Mouse (Mus musculus): ENCODE measurements around the gene Zbtb4. TPM values are rescaled to one million over a fixed set of nuclear protein-coding genes. Genes with fewer than 3 reads are reported as not detected.

The Zbtb4 gene
- polyA plus RNA-seq, 1 experiment from 2014 or later: 6.6 TPM

- H3K4me1 ChIP-seq (ENCODE audit: insufficient read depth, low read depth, low read length): no peaks in the 10 kb centered on the region
- no peaks in the 10 kb centered on the region for H3K36me3 ChIP-seq (ENCODE audit: insufficient read depth, low read length)
- no peak overlapping the region for H3K4me2 ChIP-seq (replicated peaks; ENCODE audit: low read depth, low read length)
- ATAC-seq (no peak), DNase-seq (ENCODE audit: low spot score) (no peak)
- H3K4me3 ChIP-seq (ENCODE audit: low read depth, low read length): no peak overlapping the region
- TF ChIP-seq EP300 (IDR thresholded peaks at IDR 0.05): no peak
- TF ChIP-seq CTCF (IDR thresholded peaks at IDR 0.05): no peak
- H3K27ac ChIP-seq (ENCODE audit: low read length): no peak overlapping the region
- 27% methylated on average over 7 of the region's 7 CpGs for WGBS
- no peaks in the 10 kb centered on the region for H3K9me3 ChIP-seq (ENCODE audit: low read length)
- H3K9ac ChIP-seq (replicated peaks; ENCODE audit: low read depth): no peak overlapping the region
- no peaks in the 10 kb centered on the region for H3K27me3 ChIP-seq (replicated peaks; ENCODE audit: insufficient read depth, low read length)
Observed at GRCm38 (mm10) chr11:69778985-69779384, 13.3 kb downstream of the Zbtb4 start.

GRCm38 (mm10) chr11:69781828-69782227 is 16.1 kb downstream of the Zbtb4 start:
- DNase-seq (ENCODE audit: low spot score): no peak
- H3K4me2 ChIP-seq (replicated peaks; ENCODE audit: low read depth, low read length): no peak overlapping the region
- H3K9ac ChIP-seq (replicated peaks; ENCODE audit: low read depth): no peak overlapping the region
- TF ChIP-seq CTCF (IDR thresholded peaks at IDR 0.05): no peak
- TF ChIP-seq EP300 (IDR thresholded peaks at IDR 0.05): no peak
- no peak for ATAC-seq
- no peaks in the 10 kb centered on the region for H3K36me3 ChIP-seq (ENCODE audit: insufficient read depth, low read length)
- H3K27ac ChIP-seq (ENCODE audit: low read length): no peak overlapping the region
- no peaks in the 10 kb centered on the region for H3K9me3 ChIP-seq (ENCODE audit: low read length)
- H3K27me3 ChIP-seq (replicated peaks; ENCODE audit: insufficient read depth, low read length): no peaks in the 10 kb centered on the region
- no peak overlapping the region for H3K4me3 ChIP-seq (ENCODE audit: low read depth, low read length)
- WGBS: 26% methylated on average over 4 of the region's 4 CpGs
- H3K4me1 ChIP-seq (ENCODE audit: insufficient read depth, low read depth, low read length): peaks cover 4% of the 10 kb centered on the region; the same call in 1 of the 2 replicates

GRCm38 (mm10) chr11:69784793-69785272 is 19.1 kb downstream of the Zbtb4 start:
- no peak overlapping the region for H3K9ac ChIP-seq (replicated peaks; ENCODE audit: low read depth)
- H3K4me1 ChIP-seq (ENCODE audit: insufficient read depth, low read depth, low read length): peaks cover 4% of the 10 kb centered on the region; the same call in 1 of the 2 replicates
- peak overlapping the region; percentile 50 for H3K4me2 ChIP-seq (replicated peaks; ENCODE audit: low read depth, low read length)
- H3K9me3 ChIP-seq (ENCODE audit: low read length): no peaks in the 10 kb centered on the region
- peak; percentile 84 for DNase-seq (ENCODE audit: low spot score)
- WGBS: 25% methylated on average over 15 of the region's 15 CpGs
- H3K36me3 ChIP-seq (ENCODE audit: insufficient read depth, low read length): no peaks in the 10 kb centered on the region
- 0 out of 2 replicates have a peak, but pooled peaks have one; percentile 15 for TF ChIP-seq EP300 (IDR thresholded peaks at IDR 0.05)
- TF ChIP-seq CTCF (IDR thresholded peaks at IDR 0.05): no peak
- no peak overlapping the region for H3K27ac ChIP-seq (ENCODE audit: low read length)
- no peaks in the 10 kb centered on the region for H3K27me3 ChIP-seq (replicated peaks; ENCODE audit: insufficient read depth, low read length)
- H3K4me3 ChIP-seq (ENCODE audit: low read depth, low read length): no peak overlapping the region; the same call in 1 of the 2 replicates
- peak; percentile 79 for ATAC-seq

DNA sequence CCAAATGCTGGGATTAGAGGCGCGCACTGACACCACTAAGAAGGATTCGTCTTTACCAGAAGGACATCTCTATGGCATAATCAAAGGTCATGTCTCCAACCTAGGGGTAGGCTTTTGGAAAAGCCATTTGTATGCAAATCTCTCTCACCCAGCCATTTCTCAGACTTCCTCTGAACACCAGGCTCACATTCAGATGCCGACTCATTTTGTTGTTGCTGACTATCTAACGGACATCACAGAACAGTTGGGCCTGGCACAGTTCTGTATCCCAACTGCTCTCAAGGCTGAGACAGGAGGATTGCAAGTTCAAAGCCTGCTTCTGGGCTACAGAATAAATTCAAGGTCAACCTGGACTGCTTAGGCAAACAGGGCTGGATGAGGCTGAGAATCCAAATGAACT is 21.6 kb downstream of the Zbtb4 start:
- H3K4me1 ChIP-seq (ENCODE audit: insufficient read depth, low read depth, low read length): peaks cover 4% of the 10 kb centered on the region; the same call in 1 of the 2 replicates
- TF ChIP-seq CTCF (IDR thresholded peaks at IDR 0.05) (no peak), EP300 (IDR thresholded peaks at IDR 0.05) (no peak)
- no peak overlapping the region for H3K9ac ChIP-seq (replicated peaks; ENCODE audit: low read depth)
- DNase-seq (ENCODE audit: low spot score): no peak
- H3K4me2 ChIP-seq (replicated peaks; ENCODE audit: low read depth, low read length): no peak overlapping the region
- 86% methylated on average over 5 of the region's 5 CpGs for WGBS
- no peaks in the 10 kb centered on the region for H3K9me3 ChIP-seq (ENCODE audit: low read length)
- H3K36me3 ChIP-seq (ENCODE audit: insufficient read depth, low read length): no peaks in the 10 kb centered on the region
- ATAC-seq: no peak
- H3K4me3 ChIP-seq (ENCODE audit: low read depth, low read length): no peak overlapping the region
- H3K27me3 ChIP-seq (replicated peaks; ENCODE audit: insufficient read depth, low read length): no peaks in the 10 kb centered on the region
- no peak overlapping the region for H3K27ac ChIP-seq (ENCODE audit: low read length)

- Histone ChIP-seq H3K36me3 (ENCODE audit: insufficient read depth, low read length) (no peaks in the 10 kb centered on the region), H3K9ac (replicated peaks; ENCODE audit: low read depth) (no peak overlapping the region), H3K27ac (ENCODE audit: low read length) (no peak overlapping the region), H3K4me2 (replicated peaks; ENCODE audit: low read depth, low read length) (no peak overlapping the region), H3K9me3 (ENCODE audit: low read length) (no peaks in the 10 kb centered on the region), H3K4me1 (ENCODE audit: insufficient read depth, low read depth, low read length) (peaks cover 3% of the 10 kb centered on the region; the same call in 1 of the 2 replicates), H3K4me3 (ENCODE audit: low read depth, low read length) (no peak overlapping the region), H3K27me3 (replicated peaks; ENCODE audit: insufficient read depth, low read length) (no peaks in the 10 kb centered on the region)
- TF ChIP-seq CTCF (IDR thresholded peaks at IDR 0.05) (no peak), EP300 (IDR thresholded peaks at IDR 0.05) (no peak)
- ATAC-seq (no peak), DNase-seq (ENCODE audit: low spot score) (no peak)
- WGBS: 59% methylated on average over 5 of the region's 5 CpGs
Observed at GRCm38 (mm10) chr11:69789431-69789830, 23.7 kb downstream of the Zbtb4 start.

DNA sequence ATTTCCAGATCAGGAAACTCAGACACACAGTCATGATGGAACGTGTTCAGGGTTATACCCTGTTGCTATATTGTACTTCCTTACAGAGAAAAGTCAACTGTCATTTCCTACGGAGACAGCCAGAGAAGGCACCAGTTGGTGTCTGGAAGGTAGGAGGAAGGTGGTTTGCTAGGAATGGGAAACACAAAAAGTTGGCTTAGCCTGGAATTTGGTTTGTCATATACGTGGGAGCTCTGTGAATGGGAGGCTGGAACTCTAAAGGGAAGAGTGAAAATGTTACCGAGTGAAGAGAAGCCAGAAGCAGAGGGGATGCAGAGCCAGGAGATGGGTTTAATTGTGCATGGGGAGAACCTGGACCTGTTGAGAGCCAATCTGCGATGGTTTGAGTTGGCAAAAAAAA is 25.7 kb downstream of the Zbtb4 start:
- H3K9me3 ChIP-seq (ENCODE audit: low read length): no peaks in the 10 kb centered on the region
- H3K4me3 ChIP-seq (ENCODE audit: low read depth, low read length): no peak overlapping the region
- H3K27ac ChIP-seq (ENCODE audit: low read length): no peak overlapping the region
- ATAC-seq (no peak), DNase-seq (ENCODE audit: low spot score) (no peak)
- WGBS: 66% methylated on average over 5 of the region's 5 CpGs
- H3K4me2 ChIP-seq (replicated peaks; ENCODE audit: low read depth, low read length): no peak overlapping the region
- no peak overlapping the region for H3K9ac ChIP-seq (replicated peaks; ENCODE audit: low read depth)
- H3K36me3 ChIP-seq (ENCODE audit: insufficient read depth, low read length): no peaks in the 10 kb centered on the region
- H3K4me1 ChIP-seq (ENCODE audit: insufficient read depth, low read depth, low read length): 0 out of 2 replicates have a peak, but pooled peaks cover 6% of the 10 kb centered on the region
- H3K27me3 ChIP-seq (replicated peaks; ENCODE audit: insufficient read depth, low read length): no peaks in the 10 kb centered on the region
- no peak for TF ChIP-seq CTCF (IDR thresholded peaks at IDR 0.05)

- no peaks in the 10 kb centered on the region for H3K36me3 ChIP-seq (ENCODE audit: insufficient read depth, low read length)
- WGBS: 58% methylated on average over 5 of the region's 5 CpGs
- 0 out of 2 replicates have a peak, but pooled peaks cover 6% of the 10 kb centered on the region for H3K4me1 ChIP-seq (ENCODE audit: insufficient read depth, low read depth, low read length)
- DNase-seq (ENCODE audit: low spot score) (no peak), ATAC-seq (no peak)
- no peak overlapping the region for H3K4me2 ChIP-seq (replicated peaks; ENCODE audit: low read depth, low read length)
- H3K4me3 ChIP-seq (ENCODE audit: low read depth, low read length): no peak overlapping the region
- no peaks in the 10 kb centered on the region for H3K27me3 ChIP-seq (replicated peaks; ENCODE audit: insufficient read depth, low read length)
- no peaks in the 10 kb centered on the region for H3K9me3 ChIP-seq (ENCODE audit: low read length)
- no peak for TF ChIP-seq CTCF (IDR thresholded peaks at IDR 0.05)
- TF ChIP-seq EP300 (IDR thresholded peaks at IDR 0.05): no peak
- H3K9ac ChIP-seq (replicated peaks; ENCODE audit: low read depth): no peak overlapping the region
- H3K27ac ChIP-seq (ENCODE audit: low read length): no peak overlapping the region
Observed at GRCm38 (mm10) chr11:69793429-69793828, 27.7 kb downstream of the Zbtb4 start.

All from lung, postnatal 0 days (tissue).